Mouse (Mus musculus) midbrain, postnatal 0 days (tissue): ENCODE results near the gene Peli2. TPM values are rescaled to one million over a fixed set of nuclear protein-coding genes. Genes with fewer than 3 reads are reported as not detected.

Experiments used
- ATAC-seq: fragments of 200-750 bp; cut with Nextera tagmentation; 2 replicates; pipeline ENCODE4 v1.8.0; 2017; ENCODE audit warnings: moderate number of reproducible peaks, mild to moderate bottlenecking, moderate TSS enrichment, moderate library complexity; ENCODE audit not compliant: low FRiP score
- DNase-seq: peaks from one replicate; pipeline ENCODE4 v3.0.0-alpha.2; 2015; ENCODE audit warnings: low spot score
- H3K27ac ChIP-seq: fragments of 300-500 bp; sonication (generic); 2 replicates; pipeline ENCODE4 v1.5.1; 2014; ENCODE audit warnings: low read depth, mild to moderate bottlenecking, low read length, mixed read lengths
- H3K27me3 ChIP-seq: fragments of 300-500 bp; sonication (generic); 2 replicates; pipeline ENCODE4 v1.6.1; 2014; ENCODE audit warnings: low read length, control low read depth, mixed read lengths; ENCODE audit not compliant: insufficient read depth
- H3K36me3 ChIP-seq: fragments of 300-500 bp; sonication (generic); 2 replicates; pipeline ENCODE4 v1.6.1; 2014; ENCODE audit warnings: low read length, control low read depth, mixed read lengths; ENCODE audit not compliant: insufficient read depth
- H3K4me1 ChIP-seq: fragments of 300-500 bp; sonication (generic); 2 replicates; pipeline ENCODE4 v1.6.1; 2014; ENCODE audit warnings: mild to moderate bottlenecking, control low read depth, antibody characterized with exemption, low read length, mixed read lengths; ENCODE audit not compliant: insufficient read depth
- H3K4me2 ChIP-seq: fragments of 300-500 bp; sonication (generic); 2 replicates; pipeline ENCODE4 v1.6.1; 2014; ENCODE audit warnings: low read depth, mild to moderate bottlenecking, low read length, mixed read lengths; ENCODE audit not compliant: poor library complexity, severe bottlenecking
- H3K4me3 ChIP-seq: fragments of 300-500 bp; sonication (generic); 2 replicates; pipeline ENCODE4 v1.5.1; 2014; ENCODE audit warnings: low read depth, mild to moderate bottlenecking, low read length, moderate library complexity
- H3K9ac ChIP-seq: fragments of 300-500 bp; sonication (generic); replicated peaks from 2 replicates; pipeline ENCODE4 v1.6.1; 2014; ENCODE audit warnings: mild to moderate bottlenecking, low read length, moderate library complexity, mixed read lengths; ENCODE audit not compliant: poor library complexity, severe bottlenecking
- H3K9me3 ChIP-seq: fragments of 300-500 bp; sonication (generic); 2 replicates; pipeline ENCODE4 v1.6.1; 2016; ENCODE audit warnings: low read length, control low read depth
- CTCF ChIP-seq: IDR thresholded peaks from 2 replicates; pipeline ENCODE4 v1.5.1; 2016; ENCODE audit warnings: antibody characterized with exemption, mild to moderate bottlenecking
- WGBS: fragments of 180-500 bp; shearing (Covaris S2); extraction: QIAGEN DNeasy Blood & Tissue Kit; methylation state at CpG from one replicate; pipeline ENCODE4 v1.1.7; 2014; 5-methylcytosine and 5-hydroxymethylcytosine counted together
- polyA plus RNA-seq: library from polyadenylated mRNA; unstranded; fragments of >200 nt; fragmentation: Nextera tagmentation; extraction: Ambion mirVana; gene quantifications from 2 replicates; pipeline ENCODE4 v1.2.1, GENCODE M21; 2015
- total RNA-seq: library from RNA; depleted of rRNA; stranded (reverse); fragments of >200 nt; gene quantifications from 2 replicates; pipeline ENCODE4 v1.2.3, GENCODE M21; 2014

Peli2 gene
- total and polyA plus RNA-seq, 2 experiments from 2014 or later: 6.5 to 22.3 TPM

DNA sequence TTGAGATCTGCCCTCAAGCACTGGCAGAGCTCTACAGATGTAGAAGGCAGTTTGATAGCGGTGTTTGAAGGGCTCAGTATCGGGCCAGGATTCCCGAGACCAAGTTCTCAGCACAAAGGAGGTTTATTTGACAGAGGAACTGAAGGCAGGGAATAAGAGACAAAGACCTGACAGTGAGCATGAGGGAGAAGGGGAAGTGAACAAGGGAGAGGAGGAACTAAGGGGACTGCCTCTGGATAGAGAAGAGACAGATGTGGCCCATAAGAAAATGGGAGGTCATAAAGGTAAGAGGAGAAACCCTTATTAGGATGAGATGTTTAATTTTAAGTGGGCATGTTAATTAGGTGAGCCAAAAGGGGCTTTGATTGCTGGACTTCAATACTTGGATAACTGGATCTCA is 36.5 kb downstream of the Peli2 start:
- Histone ChIP-seq H3K4me2 (no peak overlapping the region), H3K27ac (no peak overlapping the region), H3K27me3 (no peaks in the 10 kb centered on the region), H3K4me3 (no peak overlapping the region), H3K36me3 (no peaks in the 10 kb centered on the region), H3K9me3 (no peaks in the 10 kb centered on the region), H3K4me1 (no peaks in the 10 kb centered on the region), H3K9ac (no peak overlapping the region)
- DNase-seq (no peak), ATAC-seq (no peak)
- TF ChIP-seq CTCF: no peak
- 78% methylated on average over 3 of the region's 3 CpGs for WGBS

DNA sequence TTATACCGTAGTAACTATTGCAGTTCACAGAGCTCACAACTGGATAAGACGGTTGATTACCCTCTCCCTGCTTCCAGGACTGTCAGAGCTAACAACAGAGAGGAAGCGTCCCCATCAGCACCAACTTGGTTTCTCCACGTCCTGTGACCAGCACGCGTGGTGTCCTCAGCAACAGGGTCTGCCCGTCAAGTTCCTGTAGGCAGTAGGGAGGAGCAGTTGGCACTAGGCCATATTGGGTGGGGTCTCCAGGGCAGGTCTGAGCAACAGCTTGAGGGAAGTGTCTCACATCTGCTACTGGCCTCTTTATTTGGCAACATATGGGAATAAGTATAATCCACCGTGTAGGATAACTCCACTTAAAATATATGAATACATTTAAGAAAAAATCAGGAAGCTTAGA is 37.2 kb downstream of the Peli2 start:
- Histone ChIP-seq H3K36me3 (no peaks in the 10 kb centered on the region), H3K4me2 (no peak overlapping the region), H3K4me1 (no peaks in the 10 kb centered on the region), H3K9ac (no peak overlapping the region), H3K4me3 (no peak overlapping the region), H3K27ac (no peak overlapping the region), H3K27me3 (no peaks in the 10 kb centered on the region), H3K9me3 (no peaks in the 10 kb centered on the region)
- TF ChIP-seq CTCF: no peak
- 86% methylated on average over 8 of the region's 8 CpGs for WGBS
- DNase-seq (no peak), ATAC-seq (no peak)

DNA sequence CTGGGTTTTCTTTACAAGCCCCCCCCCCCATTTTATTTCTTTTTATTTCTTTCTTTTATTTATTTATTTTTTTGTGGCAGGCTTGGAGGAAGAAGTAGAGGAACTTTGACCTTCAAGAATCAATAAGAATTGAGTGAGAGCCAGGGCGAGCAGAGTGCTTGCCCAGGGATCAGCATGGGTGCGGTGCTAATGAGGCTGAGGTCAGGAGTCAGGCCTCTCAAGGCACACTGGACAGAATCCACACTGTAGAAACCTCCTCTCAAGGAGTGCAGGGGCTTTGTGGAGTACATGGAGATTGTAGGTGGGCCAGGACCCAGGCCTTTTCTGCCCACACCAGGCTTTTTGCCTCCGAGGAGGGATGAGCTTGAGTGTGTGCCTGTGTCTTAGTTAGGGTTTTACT is 38.8 kb downstream of the Peli2 start:
- no peaks in the 10 kb centered on the region for H3K27me3 ChIP-seq
- H3K4me1 ChIP-seq: no peaks in the 10 kb centered on the region
- DNase-seq (no peak), ATAC-seq (no peak)
- H3K27ac ChIP-seq: no peak overlapping the region
- 69% methylated on average over 3 of the region's 3 CpGs for WGBS
- no peaks in the 10 kb centered on the region for H3K9me3 ChIP-seq
- no peak overlapping the region for H3K4me2 ChIP-seq
- no peak overlapping the region for H3K4me3 ChIP-seq
- TF ChIP-seq CTCF: no peak
- no peaks in the 10 kb centered on the region for H3K36me3 ChIP-seq
- H3K9ac ChIP-seq: no peak overlapping the region

DNA sequence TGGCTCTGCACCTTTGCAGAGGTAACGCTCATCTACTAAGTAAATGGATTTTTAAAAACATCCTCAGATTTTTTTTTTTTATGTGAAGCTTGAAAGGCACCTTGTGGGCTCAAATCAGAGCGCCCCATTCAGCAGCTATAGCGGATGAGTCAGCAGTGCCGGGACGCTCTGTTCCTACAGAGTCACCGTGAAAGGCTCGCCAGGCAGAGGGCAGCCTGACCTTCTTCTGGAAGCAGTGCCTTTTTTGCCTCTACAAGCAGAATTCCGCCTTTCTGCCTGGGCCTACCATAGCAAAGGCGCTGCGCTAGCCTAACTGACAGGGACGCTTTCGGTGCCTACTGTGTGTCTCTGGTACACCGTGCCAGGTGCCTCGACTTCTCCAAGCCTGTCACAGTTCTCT is 41.8 kb downstream of the Peli2 start:
- no peak overlapping the region for H3K27ac ChIP-seq
- no peaks in the 10 kb centered on the region for H3K27me3 ChIP-seq
- ATAC-seq (no peak), DNase-seq (peak; percentile 22)
- H3K9me3 ChIP-seq: no peaks in the 10 kb centered on the region
- H3K4me2 ChIP-seq: no peak overlapping the region
- 79% methylated on average over 14 of the region's 14 CpGs for WGBS
- no peak for TF ChIP-seq CTCF
- no peak overlapping the region for H3K9ac ChIP-seq
- no peaks in the 10 kb centered on the region for H3K36me3 ChIP-seq
- no peak overlapping the region for H3K4me3 ChIP-seq
- H3K4me1 ChIP-seq: no peaks in the 10 kb centered on the region

DNA sequence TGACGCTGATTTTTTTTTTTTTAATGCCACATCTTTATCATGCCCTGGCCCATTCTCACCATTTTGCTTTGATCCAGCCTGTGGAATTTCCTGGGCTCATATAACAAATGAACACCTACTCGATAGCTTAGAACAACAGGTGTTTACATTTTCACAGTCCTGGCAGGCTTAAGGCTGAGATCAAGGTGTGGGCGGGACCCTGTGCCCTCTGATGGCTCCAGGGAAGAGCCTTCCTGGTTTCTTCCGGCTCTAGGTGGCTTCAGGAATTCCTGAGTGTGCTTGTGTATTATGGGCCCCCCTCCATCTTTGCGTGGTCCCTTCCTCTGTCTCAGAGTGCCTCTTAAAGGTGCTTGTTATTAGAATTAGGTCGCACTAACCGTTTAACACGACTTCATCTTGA is 44.3 kb downstream of the Peli2 start:
- H3K27ac ChIP-seq: no peak overlapping the region
- H3K9ac ChIP-seq: no peak overlapping the region
- H3K4me3 ChIP-seq: no peak overlapping the region
- no peak for TF ChIP-seq CTCF
- 72% methylated on average over 8 of the region's 8 CpGs for WGBS
- H3K27me3 ChIP-seq: no peaks in the 10 kb centered on the region
- no peaks in the 10 kb centered on the region for H3K9me3 ChIP-seq
- no peaks in the 10 kb centered on the region for H3K36me3 ChIP-seq
- ATAC-seq: no peak
- H3K4me1 ChIP-seq: no peaks in the 10 kb centered on the region
- DNase-seq: no peak
- no peak overlapping the region for H3K4me2 ChIP-seq

DNA sequence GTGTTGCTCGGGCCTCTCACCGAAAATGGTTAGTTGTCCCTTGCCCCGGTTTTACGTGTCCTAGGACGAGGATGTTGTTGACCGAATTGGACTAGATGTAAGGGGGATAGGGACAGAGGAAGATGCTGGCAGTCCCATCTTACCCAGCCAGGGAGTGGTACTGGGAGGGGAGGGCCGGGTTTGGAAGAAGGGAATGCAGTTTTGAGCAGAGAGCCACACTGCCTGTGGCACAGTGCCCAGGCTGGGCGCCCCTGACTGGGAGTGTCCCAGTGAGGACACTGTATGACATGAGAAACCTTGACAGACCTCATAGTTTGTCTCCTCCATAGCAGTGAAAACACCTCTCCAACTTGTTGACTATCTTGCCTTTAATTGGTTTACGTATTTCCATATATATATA is 45.8 kb downstream of the Peli2 start:
- no peaks in the 10 kb centered on the region for H3K9me3 ChIP-seq
- H3K36me3 ChIP-seq: no peaks in the 10 kb centered on the region
- H3K4me2 ChIP-seq: no peak overlapping the region
- WGBS: 91% methylated on average over 9 of the region's 9 CpGs
- H3K27ac ChIP-seq: no peak overlapping the region
- H3K9ac ChIP-seq: no peak overlapping the region
- ATAC-seq (no peak), DNase-seq (no peak)
- H3K4me3 ChIP-seq: no peak overlapping the region
- peaks cover 4% of the 10 kb centered on the region; the same call in 1 of the 2 replicates for H3K4me1 ChIP-seq
- no peaks in the 10 kb centered on the region for H3K27me3 ChIP-seq
- no peak for TF ChIP-seq CTCF
